Mouse (Mus musculus): ENCODE data around the gene Lif. TPM values are rescaled to one million over a fixed set of nuclear protein-coding genes. Genes with fewer than 3 reads are reported as not detected.

Gene Lif
- total RNA-seq, 1 experiment, result 7.9 TPM

DNA sequence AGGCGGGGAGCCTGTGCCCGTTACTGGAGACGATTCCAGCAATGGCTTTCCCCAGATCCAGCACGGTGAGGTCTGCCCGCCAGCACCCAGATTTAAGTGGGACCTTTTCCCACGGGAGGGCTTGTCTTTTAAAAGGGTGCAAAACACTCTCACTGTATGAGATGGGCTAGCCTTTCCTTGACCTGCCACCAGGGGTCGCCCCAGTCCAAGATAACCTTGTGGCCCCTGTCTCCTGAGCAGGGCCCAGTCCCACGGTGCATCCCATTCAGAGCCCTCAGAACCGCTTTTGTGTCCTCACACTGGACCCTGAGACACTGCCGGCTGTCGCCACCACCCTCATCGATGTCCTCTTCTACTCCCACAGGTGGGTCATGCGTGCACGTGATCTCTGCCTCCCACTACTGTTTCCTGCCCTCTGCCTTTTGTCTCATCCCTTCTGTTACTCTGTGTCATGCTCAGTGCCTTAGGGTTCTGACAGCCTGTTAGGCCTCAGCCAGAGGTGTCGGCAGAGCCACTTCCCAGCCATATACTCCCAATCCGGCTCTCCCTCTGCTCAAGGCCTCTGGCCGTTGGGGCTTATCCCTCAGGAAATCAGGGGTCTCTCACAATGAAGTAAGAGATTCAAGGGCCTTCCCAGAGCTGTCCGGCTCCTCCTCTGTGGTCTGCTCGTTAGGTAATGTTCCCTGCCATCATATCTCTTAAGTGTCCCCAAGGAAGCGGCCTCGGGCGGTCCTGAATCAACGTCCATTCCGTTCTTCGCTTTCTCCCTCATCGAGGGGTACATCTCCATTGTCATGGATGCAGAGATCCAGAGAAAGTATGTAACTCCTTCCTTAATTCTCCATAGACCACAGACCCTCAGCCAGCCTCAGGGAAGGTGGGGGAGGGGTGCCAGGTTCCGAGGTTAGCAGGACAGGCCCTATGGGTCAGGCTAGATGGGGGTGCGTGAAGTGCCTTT is 36.6 kb upstream of the Lif start:
- peak; percentile 80 for DNase-seq (ENCODE audit: low read depth, low spot score)
- no peak overlapping the region for H3K27ac ChIP-seq (ENCODE audit: insufficient read depth, low read depth, low read length, poor library complexity, severe bottlenecking)
- peaks cover 10% of the 10 kb centered on the region; the same call in 1 of the 2 replicates for H3K36me3 ChIP-seq (ENCODE audit: control insufficient read depth, insufficient read depth, low read length, poor library complexity, severe bottlenecking)
- H3K9ac ChIP-seq (ENCODE audit: insufficient read depth, low read depth, low read length, poor library complexity, severe bottlenecking), result peak overlapping the region; percentile 17; the same call in 1 of the 2 replicates
- no peak overlapping the region for H3K4me3 ChIP-seq (ENCODE audit: insufficient read depth in 1 of 2, low read depth in 1 of 2, low read length in 2 of 2, poor library complexity in 1 of 2, severe bottlenecking in 1 of 2)
- TF ChIP-seq ZC3H11A (IDR thresholded peaks at IDR 0.05; ENCODE audit: borderline replicate concordance, low read depth, low read length) (peak; percentile 93), HCFC1 (IDR thresholded peaks at IDR 0.05; ENCODE audit: borderline replicate concordance, insufficient read depth, low read length) (no peak), MAFK (IDR thresholded peaks at IDR 0.05; ENCODE audit: insufficient read depth, low read depth, low read length) (no peak)
- H3K9me3 ChIP-seq (ENCODE audit: control insufficient read depth, insufficient read depth, low read depth, low read length), result no peaks in the 10 kb centered on the region
- peaks cover 0 to 32% of the 10 kb centered on the region in 2 experiments; a peak in 2 of 4 replicates for H3K4me1 ChIP-seq (ENCODE audit: control insufficient read depth in 2 of 2, insufficient read depth in 2 of 2, low read length in 2 of 2, poor library complexity in 1 of 2)
- in situ Hi-C loops (cut with MboI; ENCODE audit: low sequenced_read_pairs in 2 of 2, unreplicated experiment in 2 of 2), result loop anchor here in 1 of 2 experiments (5.0 kb wide), 1 partner anchor 37 kb away; the partner anchor contains the start of gene Lif

DNA sequence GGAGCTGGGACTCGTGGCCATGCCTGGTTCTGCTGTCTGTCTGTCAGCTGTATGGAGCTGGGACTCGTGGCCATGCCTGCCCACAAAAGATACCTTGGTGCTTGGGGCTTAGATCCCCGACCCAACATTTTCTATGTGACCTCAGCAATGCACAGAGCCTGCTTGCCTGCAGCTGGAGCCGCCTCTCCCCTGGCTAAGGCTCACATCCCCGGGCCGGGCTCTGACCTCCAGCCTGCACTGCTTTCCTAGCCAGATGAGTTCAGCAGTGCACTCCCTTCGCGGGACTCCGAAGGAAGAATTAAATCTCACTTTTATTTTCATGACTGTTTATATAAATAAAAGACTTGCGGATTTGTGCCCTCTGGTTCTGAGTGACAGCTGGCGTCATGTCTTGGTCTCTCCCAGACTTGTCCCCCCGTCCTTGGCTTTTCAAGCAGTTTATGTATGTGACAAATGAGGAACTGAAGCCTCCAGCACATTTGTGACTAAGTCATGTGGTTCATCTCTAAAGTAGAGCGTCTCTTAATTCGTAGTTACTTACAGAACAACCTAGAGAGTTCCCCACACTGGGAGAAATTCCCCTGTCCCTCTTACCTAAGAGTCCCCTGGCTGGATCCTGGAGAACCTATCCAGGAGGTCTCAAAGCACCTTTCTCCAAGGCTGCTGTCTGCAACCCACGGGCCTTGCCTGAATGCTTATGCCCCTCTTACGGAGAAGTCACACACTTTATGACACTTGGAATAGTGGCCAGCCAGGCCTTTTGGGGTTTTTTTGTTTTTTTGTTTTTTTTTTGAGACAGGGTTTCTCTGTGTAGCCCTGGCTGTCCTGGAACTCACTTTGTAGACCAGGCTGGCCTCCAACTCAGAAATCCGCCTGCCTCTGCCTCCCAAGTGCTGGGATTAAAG is 35.1 kb upstream of the Lif start:
- Histone ChIP-seq H3K27ac (ENCODE audit: insufficient read depth, low read depth, low read length, poor library complexity, severe bottlenecking) (no peak overlapping the region), H3K9me3 (ENCODE audit: control insufficient read depth, insufficient read depth, low read depth, low read length) (no peaks in the 10 kb centered on the region), H3K4me3 (ENCODE audit: insufficient read depth in 1 of 2, low read depth in 1 of 2, low read length in 2 of 2, poor library complexity in 1 of 2, severe bottlenecking in 1 of 2) (no peak overlapping the region), H3K9ac (ENCODE audit: insufficient read depth, low read depth, low read length, poor library complexity, severe bottlenecking) (no peak overlapping the region), H3K36me3 (ENCODE audit: control insufficient read depth, insufficient read depth, low read length, poor library complexity, severe bottlenecking) (peaks cover 10% of the 10 kb centered on the region; the same call in 1 of the 2 replicates), H3K4me1 (ENCODE audit: control insufficient read depth in 2 of 2, insufficient read depth in 2 of 2, low read length in 2 of 2, poor library complexity in 1 of 2) (peaks cover 0 to 26% of the 10 kb centered on the region in 2 experiments; a peak in 2 of 4 replicates)
- no peak for DNase-seq (ENCODE audit: low read depth, low spot score)
- in situ Hi-C loops (cut with MboI; ENCODE audit: low sequenced_read_pairs in 2 of 2, unreplicated experiment in 2 of 2), result loop anchor here in 1 of 2 experiments (5.0 kb wide), 1 partner anchor 35 kb away; the partner anchor contains the start of gene Lif
- no peak for TF ChIP-seq ZC3H11A (IDR thresholded peaks at IDR 0.05; ENCODE audit: borderline replicate concordance, low read depth, low read length)
- TF ChIP-seq HCFC1 (IDR thresholded peaks at IDR 0.05; ENCODE audit: borderline replicate concordance, insufficient read depth, low read length), result no peak
- TF ChIP-seq CHD2 (IDR thresholded peaks at IDR 0.05; ENCODE audit: low read depth, low read length), result no peak
- TF ChIP-seq MAFK (IDR thresholded peaks at IDR 0.05; ENCODE audit: insufficient read depth, low read depth, low read length), result no peak
- TF ChIP-seq ZNF384 (IDR thresholded peaks at IDR 0.05; ENCODE audit: low read depth, low read length), result no peak

DNA sequence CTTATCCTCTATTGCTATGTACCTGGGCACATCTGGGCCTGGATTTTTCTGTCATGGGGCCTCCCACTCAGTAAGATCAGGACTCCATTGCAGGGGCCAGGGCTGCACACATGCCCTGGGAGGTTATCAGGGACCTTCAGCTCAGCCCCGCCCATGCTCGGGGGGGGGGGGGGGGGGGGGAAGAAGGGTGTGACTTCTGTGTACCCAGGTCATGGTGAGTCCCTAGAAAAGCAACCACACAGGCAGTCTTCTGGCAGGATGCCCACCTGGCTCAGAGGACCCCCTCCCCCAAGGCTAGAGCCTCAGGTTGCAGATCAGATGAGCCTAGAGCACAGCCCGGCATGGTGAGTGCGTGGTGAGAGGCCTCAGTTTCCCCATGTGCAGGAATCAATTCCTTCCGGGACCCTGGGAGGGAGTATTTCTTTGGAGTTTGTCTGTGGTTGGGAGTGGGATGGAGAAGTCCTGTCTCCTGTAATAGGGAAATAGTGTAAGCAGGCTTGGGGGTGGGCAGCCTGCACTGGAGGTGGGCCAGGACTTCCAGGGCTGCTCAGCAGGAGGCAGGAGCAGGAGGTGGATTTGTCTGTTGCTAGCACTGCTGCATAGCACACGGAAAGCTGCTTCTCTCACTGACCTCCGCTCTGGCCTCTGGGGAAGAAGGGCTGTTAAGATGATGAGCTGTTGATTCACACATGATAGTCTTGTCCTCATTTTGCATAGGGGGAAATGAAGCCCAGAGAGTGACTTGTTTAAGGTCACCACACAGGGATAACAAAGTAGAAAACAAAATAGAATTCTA is 33.8 kb upstream of the Lif start:
- TF ChIP-seq ZNF384 (IDR thresholded peaks at IDR 0.05; ENCODE audit: low read depth, low read length), result no peak
- TF ChIP-seq MAFK (IDR thresholded peaks at IDR 0.05; ENCODE audit: insufficient read depth, low read depth, low read length), result no peak
- no peak for TF ChIP-seq ZC3H11A (IDR thresholded peaks at IDR 0.05; ENCODE audit: borderline replicate concordance, low read depth, low read length)
- no peak for TF ChIP-seq CHD2 (IDR thresholded peaks at IDR 0.05; ENCODE audit: low read depth, low read length)
- TF ChIP-seq HCFC1 (IDR thresholded peaks at IDR 0.05; ENCODE audit: borderline replicate concordance, insufficient read depth, low read length), result no peak
- Histone ChIP-seq H3K27ac (ENCODE audit: insufficient read depth, low read depth, low read length, poor library complexity, severe bottlenecking) (no peak overlapping the region; the same call in 1 of the 2 replicates), H3K9me3 (ENCODE audit: control insufficient read depth, insufficient read depth, low read depth, low read length) (no peaks in the 10 kb centered on the region), H3K36me3 (ENCODE audit: control insufficient read depth, insufficient read depth, low read length, poor library complexity, severe bottlenecking) (peaks cover 10% of the 10 kb centered on the region; the same call in 1 of the 2 replicates), H3K4me1 (ENCODE audit: control insufficient read depth in 2 of 2, insufficient read depth in 2 of 2, low read length in 2 of 2, poor library complexity in 1 of 2) (peaks cover 0 to 26% of the 10 kb centered on the region in 2 experiments; a peak in 2 of 4 replicates), H3K9ac (ENCODE audit: insufficient read depth, low read depth, low read length, poor library complexity, severe bottlenecking) (no peak overlapping the region), H3K4me3 (ENCODE audit: insufficient read depth in 1 of 2, low read depth in 1 of 2, low read length in 2 of 2, poor library complexity in 1 of 2, severe bottlenecking in 1 of 2) (no peak overlapping the region)
- in situ Hi-C loops (cut with MboI; ENCODE audit: low sequenced_read_pairs in 2 of 2, unreplicated experiment in 2 of 2), result loop anchor here in 1 of 2 experiments (5.0 kb wide), 1 partner anchor 34 kb away; the partner anchor contains the start of gene Lif
- DNase-seq (ENCODE audit: low read depth, low spot score), result no peak

Data from ES-E14 (cell line).